Mouse (Mus musculus): ENCODE data around the gene Agtpbp1.

- TF ChIP-seq CTCF (IDR thresholded peaks at IDR 0.05; ENCODE audit: low read depth): no peak
- TF ChIP-seq EP300 (IDR thresholded peaks at IDR 0.05; ENCODE audit: low read depth): no peak
Observed at GRCm38 (mm10) chr13:59486243-59486642, 98.8 kb downstream of the Agtpbp1 start.

All from heart, postnatal 0 days (tissue).